Mouse (Mus musculus): ENCODE results near the gene Rnf123.

DNA sequence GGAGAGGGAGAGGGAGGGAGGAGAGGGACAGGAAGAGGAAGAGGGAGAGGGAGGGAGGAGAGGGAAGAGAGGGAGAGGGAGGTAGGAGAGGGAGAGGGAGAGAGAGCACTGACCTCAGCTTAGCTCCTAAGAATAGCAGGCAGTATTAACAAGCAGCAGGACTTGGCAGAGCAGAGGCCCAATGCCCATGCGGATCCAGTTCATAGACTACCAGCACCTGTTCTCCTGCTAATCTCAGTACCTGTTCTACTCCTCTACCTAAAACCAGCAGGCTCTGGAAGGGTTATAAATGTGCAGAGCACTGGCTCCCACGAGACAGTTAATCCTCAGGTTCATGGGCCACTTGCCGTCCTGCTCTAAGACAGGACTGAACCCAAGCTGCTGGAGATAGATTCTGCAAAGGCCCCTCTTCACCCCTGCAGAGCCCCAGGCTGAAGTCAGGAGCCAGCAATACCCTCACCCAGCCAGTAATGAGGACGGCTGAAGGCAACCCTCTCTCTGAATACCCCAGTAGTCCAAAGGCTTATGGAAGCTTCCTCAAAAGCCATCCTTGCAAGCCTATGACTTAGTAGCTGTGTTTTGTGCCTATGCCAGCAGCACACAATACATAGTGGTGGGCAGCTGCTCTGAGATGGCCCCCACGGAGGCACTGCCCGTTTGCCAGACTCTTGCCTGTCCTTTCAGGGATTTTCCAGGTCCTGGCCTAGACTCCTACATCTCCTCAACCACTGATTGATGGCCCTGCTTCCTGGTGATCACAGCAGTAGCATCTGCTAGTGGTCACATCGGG is 9.8 kb downstream of the Rnf123 start:
- TF ChIP-seq EP300 (IDR thresholded peaks at IDR 0.05; ENCODE audit: low read depth) (no peak), CTCF (IDR thresholded peaks at IDR 0.05; ENCODE audit: low read depth) (no peak)

Data from liver, embryonic 14.5 days (tissue).